Mouse (Mus musculus): ENCODE data around the gene Slc22a8. TPM values are rescaled to one million over a fixed set of nuclear protein-coding genes. Genes with fewer than 3 reads are reported as not detected.

Slc22a8 gene
- not detected in 2 replicates for polyA plus RNA-seq (2012; rRNA removed)

DNA sequence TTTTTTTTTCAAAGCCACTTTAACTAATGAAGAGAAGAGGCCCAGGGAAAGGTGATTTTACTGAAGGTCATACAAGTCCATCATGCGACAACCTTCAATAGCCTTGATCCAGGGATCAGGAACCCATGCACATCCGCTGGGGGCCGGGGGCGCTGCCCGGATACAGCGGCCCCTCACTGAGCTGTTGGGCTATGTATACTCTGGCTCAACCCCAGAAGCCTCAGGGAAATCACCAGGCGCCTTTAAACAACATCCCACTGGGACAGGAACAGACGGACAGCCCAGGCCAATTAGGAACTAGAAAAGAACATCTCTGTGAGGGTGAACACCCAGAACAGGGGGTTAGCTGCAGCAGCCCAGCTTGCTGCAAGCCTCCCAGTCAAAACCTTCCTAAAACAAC lies at the start of gene Slc22a8:
Gene Slc22a8, plus strand, starts transcription at position 301 of the 400 bp plus-strand sequence.
- WGBS: 80% methylated on average over 8 of the region's 8 CpGs
- Histone ChIP-seq H3K4me3 (ENCODE audit: low read depth, low read length) (no peak within 1 kb of the TSS), H3K4me1 (ENCODE audit: control insufficient read depth, insufficient read depth, insufficient read length, low read length) (no peaks in the 10 kb centered on the region), H3K27ac (ENCODE audit: insufficient read depth, low read depth, low read length) (no peak within 1 kb of the TSS), H3K27me3 (ENCODE audit: control insufficient read depth, insufficient read depth, low read length) (no peaks in the 10 kb centered on the region), H3K36me3 (ENCODE audit: control insufficient read depth, insufficient read depth, low read length) (no peaks in the 10 kb centered on the region)
- no peak for TF ChIP-seq CTCF (IDR thresholded peaks at IDR 0.05; ENCODE audit: extremely low read depth, insufficient read length, insufficient replicate concordance, low read depth, low read length)
- TF ChIP-seq POLR2A (IDR thresholded peaks at IDR 0.05; ENCODE audit: low read depth, low read length): no peak

GRCm38 (mm10) chr19:8558897-8559296 lies 32.2 kb upstream of the Slc22a8 start:
- Histone ChIP-seq H3K36me3 (ENCODE audit: control insufficient read depth, insufficient read depth, low read length) (no peaks in the 10 kb centered on the region), H3K27ac (ENCODE audit: insufficient read depth, low read depth, low read length) (no peak overlapping the region), H3K27me3 (ENCODE audit: control insufficient read depth, insufficient read depth, low read length) (no peaks in the 10 kb centered on the region), H3K4me3 (ENCODE audit: low read depth, low read length) (no peak overlapping the region), H3K4me1 (ENCODE audit: control insufficient read depth, insufficient read depth, insufficient read length, low read length) (no peaks in the 10 kb centered on the region)
- WGBS: 40% methylated on average over 2 of the region's 2 CpGs
- TF ChIP-seq CTCF (IDR thresholded peaks at IDR 0.05; ENCODE audit: extremely low read depth, insufficient read length, insufficient replicate concordance, low read depth, low read length) (no peak), POLR2A (IDR thresholded peaks at IDR 0.05; ENCODE audit: low read depth, low read length) (no peak)

GRCm38 (mm10) chr19:8564021-8564420 lies 27.0 kb upstream of the Slc22a8 start:
- 65% methylated on average over 2 of the region's 2 CpGs for WGBS
- Histone ChIP-seq H3K4me3 (ENCODE audit: low read depth, low read length) (no peak overlapping the region), H3K36me3 (ENCODE audit: control insufficient read depth, insufficient read depth, low read length) (no peaks in the 10 kb centered on the region), H3K4me1 (ENCODE audit: control insufficient read depth, insufficient read depth, insufficient read length, low read length) (peaks cover 3% of the 10 kb centered on the region; the same call in 1 of the 2 replicates), H3K27me3 (ENCODE audit: control insufficient read depth, insufficient read depth, low read length) (no peaks in the 10 kb centered on the region), H3K27ac (ENCODE audit: insufficient read depth, low read depth, low read length) (no peak overlapping the region)
- TF ChIP-seq CTCF (IDR thresholded peaks at IDR 0.05; ENCODE audit: extremely low read depth, insufficient read length, insufficient replicate concordance, low read depth, low read length) (no peak), POLR2A (IDR thresholded peaks at IDR 0.05; ENCODE audit: low read depth, low read length) (no peak)

DNA sequence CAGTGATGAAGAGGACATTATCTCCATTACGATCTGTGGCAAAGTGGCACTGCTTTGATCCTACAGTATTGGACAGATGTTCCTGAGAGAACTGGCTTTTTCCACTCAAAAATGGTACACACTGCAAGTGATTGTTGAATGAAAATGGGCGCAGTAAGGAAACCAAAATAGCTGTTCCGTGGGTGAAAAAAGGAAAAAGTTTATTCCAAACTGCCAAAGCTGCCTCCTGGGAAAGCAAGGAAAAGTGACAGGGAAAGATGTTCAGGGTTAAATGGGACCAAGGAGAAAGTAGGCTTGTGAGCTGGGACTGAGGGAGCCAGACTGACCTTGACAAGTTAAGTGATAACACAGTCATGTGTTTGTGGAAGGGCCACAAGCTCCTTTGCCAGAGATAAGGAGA lies 26.6 kb upstream of the Slc22a8 start:
- Histone ChIP-seq H3K4me1 (ENCODE audit: control insufficient read depth, insufficient read depth, insufficient read length, low read length) (peaks cover 3% of the 10 kb centered on the region; the same call in 1 of the 2 replicates), H3K27ac (ENCODE audit: insufficient read depth, low read depth, low read length) (no peak overlapping the region), H3K4me3 (ENCODE audit: low read depth, low read length) (no peak overlapping the region), H3K27me3 (ENCODE audit: control insufficient read depth, insufficient read depth, low read length) (no peaks in the 10 kb centered on the region), H3K36me3 (ENCODE audit: control insufficient read depth, insufficient read depth, low read length) (no peaks in the 10 kb centered on the region)
- no peak for TF ChIP-seq CTCF (IDR thresholded peaks at IDR 0.05; ENCODE audit: extremely low read depth, insufficient read length, insufficient replicate concordance, low read depth, low read length)
- TF ChIP-seq POLR2A (IDR thresholded peaks at IDR 0.05; ENCODE audit: low read depth, low read length): no peak
- 82% methylated on average over 3 of the region's 3 CpGs for WGBS

DNA sequence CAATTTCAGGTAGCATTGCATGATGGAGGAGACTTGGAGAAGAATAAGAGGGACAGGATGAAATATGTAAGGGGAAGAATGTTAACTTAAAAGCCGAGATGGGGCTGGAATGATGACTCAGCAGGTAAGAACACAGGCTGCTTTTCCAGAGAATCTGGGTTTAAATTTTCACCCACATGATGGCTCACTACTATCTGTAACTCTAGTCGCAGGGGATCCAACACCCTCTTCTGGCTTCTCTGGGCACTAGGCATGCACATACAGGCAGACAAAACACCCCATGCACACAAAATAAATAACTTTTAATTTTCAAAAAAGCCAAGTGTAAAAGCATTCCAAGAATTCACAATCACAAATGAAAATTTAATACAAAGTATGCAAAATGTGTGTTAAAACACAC lies 25.8 kb upstream of the Slc22a8 start:
- no peak for TF ChIP-seq CTCF (IDR thresholded peaks at IDR 0.05; ENCODE audit: extremely low read depth, insufficient read length, insufficient replicate concordance, low read depth, low read length)
- no peak for TF ChIP-seq POLR2A (IDR thresholded peaks at IDR 0.05; ENCODE audit: low read depth, low read length)
- H3K36me3 ChIP-seq (ENCODE audit: control insufficient read depth, insufficient read depth, low read length): no peaks in the 10 kb centered on the region
- no peaks in the 10 kb centered on the region for H3K27me3 ChIP-seq (ENCODE audit: control insufficient read depth, insufficient read depth, low read length)
- H3K4me1 ChIP-seq (ENCODE audit: control insufficient read depth, insufficient read depth, insufficient read length, low read length): peaks cover 3% of the 10 kb centered on the region; the same call in 1 of the 2 replicates
- H3K27ac ChIP-seq (ENCODE audit: insufficient read depth, low read depth, low read length): no peak overlapping the region
- no peak overlapping the region for H3K4me3 ChIP-seq (ENCODE audit: low read depth, low read length)
- WGBS: 57% methylated on average over 2 of the region's 2 CpGs

- TF ChIP-seq CTCF (IDR thresholded peaks at IDR 0.05; ENCODE audit: extremely low read depth, insufficient read length, insufficient replicate concordance, low read depth, low read length) (no peak), POLR2A (IDR thresholded peaks at IDR 0.05; ENCODE audit: low read depth, low read length) (no peak)
- Histone ChIP-seq H3K36me3 (ENCODE audit: control insufficient read depth, insufficient read depth, low read length) (no peaks in the 10 kb centered on the region), H3K27me3 (ENCODE audit: control insufficient read depth, insufficient read depth, low read length) (no peaks in the 10 kb centered on the region), H3K4me3 (ENCODE audit: low read depth, low read length) (no peak overlapping the region), H3K27ac (ENCODE audit: insufficient read depth, low read depth, low read length) (no peak overlapping the region), H3K4me1 (ENCODE audit: control insufficient read depth, insufficient read depth, insufficient read length, low read length) (peaks cover 7% of the 10 kb centered on the region; the same call in 1 of the 2 replicates)
- 57% methylated on average over 4 of the region's 4 CpGs for WGBS
These were observed 25.1 kb upstream of the Slc22a8 start for GRCm38 (mm10) chr19:8565985-8566384.

DNA sequence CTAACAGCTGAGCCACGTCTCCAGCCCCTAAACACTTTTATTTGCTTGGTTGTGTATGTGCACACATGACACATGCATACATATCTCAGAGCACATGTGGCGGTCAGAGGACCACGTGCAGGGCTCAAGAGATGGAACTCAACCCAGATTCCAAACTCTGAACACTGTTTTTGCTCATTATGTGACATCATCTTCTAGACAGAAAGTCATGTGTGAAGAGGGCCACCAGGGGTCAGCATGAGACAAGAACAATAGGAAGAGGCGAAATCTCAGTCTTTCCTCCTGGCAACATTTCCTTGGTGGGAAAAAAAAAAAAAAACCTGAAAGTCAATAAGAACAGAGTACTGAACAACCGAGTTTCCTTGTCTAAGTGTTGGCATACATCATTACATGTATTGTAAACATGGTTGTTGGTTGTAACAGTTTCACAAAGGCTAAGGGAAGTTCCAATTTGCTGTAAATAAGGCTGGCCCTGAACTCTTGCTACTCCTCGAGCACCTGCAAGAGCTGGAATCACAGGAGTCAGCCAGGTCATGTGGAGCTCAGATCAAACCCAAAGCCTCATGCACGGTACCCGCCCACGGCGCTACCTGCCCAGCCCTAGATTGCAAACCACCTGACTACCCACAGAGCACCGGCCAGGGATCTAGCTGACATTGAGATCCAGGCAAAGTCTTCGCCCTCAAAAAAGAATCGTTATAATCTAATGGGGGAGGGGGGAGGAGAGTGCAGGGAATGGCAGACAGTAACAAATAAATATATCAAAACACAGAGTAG lies 23.8 kb upstream of the Slc22a8 start:
- TF ChIP-seq POLR2A (IDR thresholded peaks at IDR 0.05; ENCODE audit: low read depth, low read length): no peak
- no peak for TF ChIP-seq CTCF (IDR thresholded peaks at IDR 0.05; ENCODE audit: extremely low read depth, insufficient read length, insufficient replicate concordance, low read depth, low read length)
- 20% methylated on average over 13 of the region's 13 CpGs for WGBS
- H3K4me1 ChIP-seq (ENCODE audit: control insufficient read depth, insufficient read depth, insufficient read length, low read length): peaks cover 11% of the 10 kb centered on the region; the same call in 1 of the 2 replicates

More for the DNA sequence above, 23.8 kb upstream of the Slc22a8 start:
- Histone ChIP-seq H3K27me3 (ENCODE audit: control insufficient read depth, insufficient read depth, low read length) (no peaks in the 10 kb centered on the region), H3K36me3 (ENCODE audit: control insufficient read depth, insufficient read depth, low read length) (no peaks in the 10 kb centered on the region), H3K4me3 (ENCODE audit: low read depth, low read length) (no peak overlapping the region), H3K27ac (ENCODE audit: insufficient read depth, low read depth, low read length) (peak overlapping the region; percentile 35; the same call in 1 of the 2 replicates)
